Mouse (Mus musculus) myocyte (in vitro differentiated cells): Measurements from ENCODE around the gene Cep55.

Experiments
- CEBPB ChIP-seq: IDR thresholded peaks from 2 replicates; pipeline ENCODE4 v1.6.1; 2011; ENCODE audit warnings: mild to moderate bottlenecking, moderate library complexity; ENCODE audit not compliant: poor library complexity, insufficient read depth, severe bottlenecking
- E2F4 ChIP-seq: IDR thresholded peaks from one replicate; pipeline ENCODE4 v1.6.1; 2011; ENCODE audit warnings: mild to moderate bottlenecking, control low read depth, moderate library complexity; ENCODE audit not compliant: insufficient read depth
- MAX ChIP-seq: IDR thresholded peaks from one replicate; pipeline ENCODE4 v1.6.1; 2011; ENCODE audit warnings: low read depth, mild to moderate bottlenecking, control low read depth
- MYOG ChIP-seq, 3 experiments: IDR thresholded peaks; one replicate each; pipeline ENCODE4 v1.6.1; 2011; ENCODE audit warnings: control low read depth in 2 of 3, low read depth in 2 of 3, mild to moderate bottlenecking in 2 of 3; ENCODE audit not compliant: insufficient read length in 2 of 3, control insufficient read depth in 1 of 3, insufficient read depth in 1 of 3
- POLR2A ChIP-seq: IDR thresholded peaks from one replicate; pipeline ENCODE4 v1.6.1; 2011; ENCODE audit warnings: low read depth, mild to moderate bottlenecking, control low read depth, moderate library complexity; ENCODE audit not compliant: insufficient read length
- POLR2AphosphoS2 ChIP-seq: IDR thresholded peaks from one replicate; pipeline ENCODE4 v1.6.1; 2011; ENCODE audit warnings: low read depth, control low read depth; ENCODE audit not compliant: insufficient read length
- REST ChIP-seq: IDR thresholded peaks from one replicate; pipeline ENCODE4 v1.6.1; 2011; ENCODE audit warnings: mild to moderate bottlenecking, control low read depth, moderate library complexity; ENCODE audit not compliant: insufficient read depth, insufficient read length
- SRF ChIP-seq: IDR thresholded peaks from one replicate; pipeline ENCODE4 v1.6.1; 2011; ENCODE audit warnings: low read depth; ENCODE audit not compliant: control insufficient read depth, insufficient read length
- TCF12 ChIP-seq: IDR thresholded peaks from one replicate; pipeline ENCODE4 v1.6.1; 2011; ENCODE audit warnings: mild to moderate bottlenecking, control low read depth; ENCODE audit not compliant: poor library complexity, insufficient read depth, severe bottlenecking
- USF1 ChIP-seq: IDR thresholded peaks from one replicate; pipeline ENCODE4 v1.6.1; 2011; ENCODE audit warnings: low read depth, mild to moderate bottlenecking, control low read depth, moderate library complexity

DNA sequence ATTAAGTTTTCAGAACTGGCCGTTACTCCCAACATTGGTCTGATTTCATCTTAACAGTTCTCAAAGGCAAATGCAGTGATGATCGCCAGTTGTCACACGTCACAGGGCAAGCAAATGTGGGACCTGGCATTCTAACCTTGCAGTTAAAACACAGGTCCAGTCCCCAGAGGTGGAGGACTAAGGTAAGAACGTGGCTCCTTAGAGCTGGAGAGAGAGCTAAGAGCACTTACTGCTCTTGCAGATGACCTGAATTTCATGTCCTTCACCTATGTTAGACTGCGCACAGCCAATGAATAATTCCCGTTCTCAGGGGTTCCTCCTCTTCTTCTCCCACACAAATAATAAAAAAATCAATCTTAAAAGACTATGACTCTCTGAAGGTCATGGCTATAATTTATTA lies 27.4 kb upstream of the Cep55 start:
- no peak for TF ChIP-seq E2F4
- TF ChIP-seq POLR2A = no peak
- TF ChIP-seq SRF = no peak
- TF ChIP-seq USF1 = no peak
- no peak for TF ChIP-seq MYOG (IDR thresholded peaks at IDR 0.05; ENCODE audit: control insufficient read depth in 1 of 3, insufficient read depth in 1 of 3, insufficient read length in 2 of 3, low read depth in 2 of 3)
- no peak for TF ChIP-seq MAX
- TF ChIP-seq CEBPB = no peak
- TF ChIP-seq REST = no peak
- no peak for TF ChIP-seq TCF12
- no peak for TF ChIP-seq POLR2AphosphoS2
